Mouse (Mus musculus) heart, adult 8-10 months (tissue): ENCODE results near the gene Ccdc86. TPM values are rescaled to one million over a fixed set of nuclear protein-coding genes. Genes with fewer than 3 reads are reported as not detected.

Experiments used
- DNase-seq: peaks from one replicate; pipeline ENCODE4 v3.0.0; 2022; ENCODE audit warnings: low spot score
- total RNA-seq, 4 experiments: library from RNA; stranded (reverse); gene quantifications; 2 replicates each; pipeline ENCODE4 v1.2.4; 2022

Gene Ccdc86
- total RNA-seq, 4 experiments from 2014 or later = 5.6 to 7.3 (median 6.4) TPM

DNA sequence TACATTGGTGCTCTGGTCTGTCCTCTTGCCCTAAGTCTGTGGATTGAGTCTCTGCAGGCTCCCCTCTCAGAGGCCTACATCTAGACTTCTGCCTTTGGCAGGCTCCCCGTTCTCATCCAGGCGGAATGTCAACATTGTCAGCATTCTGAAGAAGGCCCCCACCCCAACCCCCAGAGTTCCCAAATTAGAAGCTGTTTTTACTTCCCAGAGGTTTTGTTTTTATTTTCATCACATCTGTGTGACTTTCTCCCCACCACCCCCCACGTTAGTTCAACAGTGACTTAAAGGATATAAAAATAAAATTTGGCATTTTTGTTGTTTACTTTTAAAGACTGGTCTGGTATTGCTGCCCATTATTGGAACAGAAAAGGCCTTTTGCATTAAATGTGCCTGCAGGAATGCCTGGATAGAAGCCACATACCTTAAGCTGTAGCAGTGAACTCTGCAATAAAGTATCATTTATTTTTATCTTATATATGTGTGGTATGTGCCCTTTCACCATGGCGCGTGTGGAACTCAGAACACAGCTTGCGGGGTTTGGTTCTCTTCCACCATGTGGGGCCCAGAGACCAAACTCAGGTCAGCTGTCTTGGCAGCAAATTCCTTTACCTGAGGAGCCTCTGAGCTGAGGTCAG, 39.9 kb downstream of the Ccdc86 start:
- no peak for DNase-seq

DNA sequence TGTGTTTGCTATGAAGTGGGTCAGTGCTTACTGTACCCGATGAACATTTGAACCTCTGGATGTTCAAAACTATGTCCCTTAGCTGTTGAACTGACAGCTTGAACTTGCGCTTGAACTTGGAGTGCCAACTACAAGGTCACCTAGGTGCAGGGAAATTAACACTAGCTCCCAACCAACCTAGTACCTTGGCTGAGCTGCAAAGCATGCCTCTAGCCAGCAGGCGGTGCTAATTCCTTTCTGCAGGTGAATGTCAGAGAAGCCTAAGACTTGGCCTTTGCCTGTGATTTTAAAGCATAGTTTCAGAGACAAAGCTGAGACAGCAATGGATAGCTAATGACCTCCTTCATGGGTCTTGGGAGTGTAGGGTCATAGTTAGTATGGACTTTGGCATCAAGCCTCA, 41.2 kb downstream of the Ccdc86 start:
- no peak for DNase-seq

DNA sequence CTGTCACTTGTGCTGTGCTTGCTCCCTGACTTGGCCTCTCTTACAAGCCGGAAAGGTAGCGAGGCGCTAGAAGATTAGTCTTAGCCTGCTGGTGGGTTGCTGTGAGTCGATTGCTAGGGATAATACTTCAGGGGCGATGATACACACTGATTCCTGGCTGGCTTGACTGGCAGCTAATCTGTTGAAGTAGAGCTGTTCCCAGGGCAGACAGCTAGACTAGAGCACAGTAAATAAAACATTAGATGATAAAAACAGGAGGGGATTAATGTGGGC, 43.4 kb downstream of the Ccdc86 start:
- no peak for DNase-seq

DNA sequence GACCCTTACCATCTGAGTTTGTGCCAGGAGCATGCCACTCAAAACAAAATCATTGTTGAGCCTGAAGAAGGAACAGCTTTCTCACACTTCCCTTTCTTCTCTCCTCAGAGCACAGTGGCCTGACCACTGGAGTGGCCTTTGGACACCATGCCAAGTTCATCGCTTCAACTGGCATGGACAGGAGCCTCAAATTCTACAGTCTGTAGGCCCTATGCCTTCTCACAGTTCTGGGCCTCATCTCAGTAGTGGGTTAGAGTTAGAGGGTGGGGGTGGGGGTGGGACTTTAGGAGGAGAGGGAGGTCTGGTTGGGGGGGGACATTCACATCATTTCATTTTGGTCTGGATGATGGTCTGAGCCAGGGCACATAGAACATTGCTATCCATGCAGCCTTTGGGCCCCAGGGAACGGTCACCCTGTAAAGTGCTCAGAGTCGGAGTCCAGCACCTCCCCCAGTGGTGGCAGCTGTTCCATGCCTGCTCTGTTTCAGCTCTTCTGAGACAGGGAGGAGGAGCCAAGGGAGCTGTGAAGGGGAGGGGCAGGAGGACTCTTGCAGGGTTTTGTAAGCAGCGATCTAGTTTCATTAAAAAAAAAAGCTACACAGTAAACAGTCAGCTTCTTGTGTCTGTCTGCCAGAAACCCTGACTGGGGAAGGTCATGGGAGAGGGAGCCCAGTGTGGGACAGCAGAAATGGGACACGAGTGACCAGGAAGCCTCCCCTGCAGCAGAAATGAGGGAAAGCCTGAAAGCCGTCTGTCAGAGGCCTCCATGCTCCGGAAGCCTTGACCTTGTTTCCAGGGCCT, 43.9 kb downstream of the Ccdc86 start:
- peak; percentile 76 for DNase-seq

DNA sequence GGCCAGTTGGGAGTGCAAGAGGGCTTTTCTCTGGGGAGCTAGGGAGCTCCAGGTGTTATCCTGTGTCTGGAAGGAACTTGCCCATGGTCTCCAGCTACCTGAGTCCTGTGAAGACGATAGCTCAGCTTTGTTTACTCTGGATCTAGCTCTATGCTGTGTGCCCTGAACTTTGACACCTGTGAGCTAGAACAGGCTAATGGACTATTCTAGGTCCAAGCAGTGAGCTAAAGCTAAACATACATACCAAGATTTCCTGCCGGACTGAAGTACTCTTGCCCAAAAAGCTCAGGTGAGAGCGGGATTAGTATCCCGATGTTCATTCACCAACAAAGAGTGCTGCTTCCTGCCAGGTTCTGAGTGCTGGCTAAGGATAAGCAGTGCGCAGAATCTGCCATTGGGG, 44.6 kb downstream of the Ccdc86 start:
- no peak for DNase-seq

DNA sequence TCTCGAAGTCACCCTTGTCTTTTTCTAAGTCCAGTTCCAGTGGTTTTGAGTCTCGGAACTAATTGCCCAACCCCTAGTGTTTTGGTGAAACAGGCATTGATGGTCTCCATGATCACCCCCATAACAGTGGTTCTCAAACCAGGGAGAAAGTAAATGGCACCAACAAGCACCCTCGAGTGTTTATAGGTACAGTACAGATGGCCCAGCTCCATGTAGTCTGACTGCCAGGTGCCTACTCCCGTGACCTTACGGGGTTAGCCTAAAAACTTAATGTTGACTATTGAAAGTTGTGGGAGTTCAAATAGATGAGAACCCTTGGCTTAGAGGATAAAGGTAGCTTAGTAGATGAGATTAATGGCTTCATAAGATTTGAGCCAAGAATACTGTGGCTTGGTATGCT, 48.0 kb downstream of the Ccdc86 start:
- DNase-seq = no peak

DNA sequence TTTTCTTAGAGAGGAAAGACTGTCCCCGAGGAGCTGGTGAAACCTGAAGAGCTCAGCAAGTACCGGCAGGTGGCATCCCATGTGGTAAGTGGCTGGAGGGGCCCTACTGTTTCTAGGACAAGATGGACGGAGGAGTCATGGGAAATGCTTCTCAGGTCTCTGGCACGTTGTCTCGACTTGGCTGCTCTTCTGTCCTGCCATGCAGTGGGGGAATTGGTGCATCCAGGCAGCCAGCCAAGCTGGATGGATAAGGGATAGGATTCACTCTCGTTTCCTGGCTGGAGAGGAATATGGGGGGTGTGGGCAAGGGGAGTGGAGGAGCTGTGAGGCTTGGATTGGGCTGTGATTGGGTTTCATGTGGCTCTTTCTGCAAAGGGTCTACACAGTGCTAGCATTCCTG, 48.8 kb downstream of the Ccdc86 start:
- DNase-seq = peak; percentile 50

DNA sequence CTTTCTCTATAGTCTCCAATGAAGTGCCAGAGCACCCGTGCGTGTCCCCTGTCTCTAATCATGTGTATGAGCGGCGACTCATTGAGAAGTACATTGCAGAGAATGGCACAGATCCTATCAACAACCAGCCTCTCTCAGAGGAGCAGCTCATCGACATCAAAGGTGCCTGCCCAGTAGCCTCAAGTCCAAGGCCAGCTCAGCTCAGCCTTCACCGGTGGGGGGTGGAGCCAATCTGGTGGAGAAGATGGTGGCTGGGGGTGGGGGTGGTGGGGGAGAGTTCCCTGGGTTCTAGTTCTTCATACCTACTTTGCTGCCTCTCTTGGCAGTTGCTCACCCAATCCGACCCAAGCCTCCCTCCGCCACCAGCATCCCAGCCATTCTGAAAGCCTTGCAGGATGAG, 51.6 kb downstream of the Ccdc86 start:
- no peak for DNase-seq

DNA sequence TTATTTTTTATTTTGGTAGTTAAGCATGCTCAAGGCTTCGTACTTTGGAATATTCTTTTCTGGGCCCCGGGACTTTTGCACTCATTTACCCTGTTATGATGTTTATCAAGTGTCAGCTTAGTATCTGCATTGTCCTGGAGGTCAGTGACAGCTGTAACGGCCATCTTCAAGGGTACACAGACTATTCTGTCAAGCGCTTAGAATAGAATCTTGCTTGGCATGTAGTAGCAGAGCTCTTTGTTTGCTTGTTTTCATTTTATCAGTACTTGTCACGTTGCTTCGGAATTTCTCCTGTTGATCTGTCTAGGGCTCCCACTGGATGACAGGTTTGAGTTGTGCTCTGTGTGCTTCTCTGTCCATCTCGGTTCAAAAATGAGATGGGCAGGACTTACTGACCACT, 52.2 kb downstream of the Ccdc86 start:
- DNase-seq = no peak

DNA sequence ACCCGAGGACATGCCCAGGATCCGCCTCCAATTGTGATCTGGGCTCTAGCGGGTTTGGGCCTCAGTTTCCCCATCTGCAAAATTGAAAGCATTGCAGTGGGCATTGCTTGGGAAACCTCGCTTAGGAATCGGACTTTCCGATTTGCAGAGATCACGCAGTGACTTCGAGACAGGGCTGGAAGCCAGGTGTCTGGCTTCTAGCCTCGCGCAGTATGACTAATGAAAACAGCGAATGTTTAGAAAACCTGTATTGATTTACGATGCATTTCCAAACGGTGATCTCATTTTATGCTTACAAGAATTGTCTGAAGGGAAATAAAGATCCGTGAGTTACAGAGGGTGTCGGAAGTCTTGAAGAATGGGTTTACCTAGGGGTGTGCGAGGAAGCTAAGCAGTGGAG, 53.4 kb downstream of the Ccdc86 start:
- no peak for DNase-seq

DNA sequence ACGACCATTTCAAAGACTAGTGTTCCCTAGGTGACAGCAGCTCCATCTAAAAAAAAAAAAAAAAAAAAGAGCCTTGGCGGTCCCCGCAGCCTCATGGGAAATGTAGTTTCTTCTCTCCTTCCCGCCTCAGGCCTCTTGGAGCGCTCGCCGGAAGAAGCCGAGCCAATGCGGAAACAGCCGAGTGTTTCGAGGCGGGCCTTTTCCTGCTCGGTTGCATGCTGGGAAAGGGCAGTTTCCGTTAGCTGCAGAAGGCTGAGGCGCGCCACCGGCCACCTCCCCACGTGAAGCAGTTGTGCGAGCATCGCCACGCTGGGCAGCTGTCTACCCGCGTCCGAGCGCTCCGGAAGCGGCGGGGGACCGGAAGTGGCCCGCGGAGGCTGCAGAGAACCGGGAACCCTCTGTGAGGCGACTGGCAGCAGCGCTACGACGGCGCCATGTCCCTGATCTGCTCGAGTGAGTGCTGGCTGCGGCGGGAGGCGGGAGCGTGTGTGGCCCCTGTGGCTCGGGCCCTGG, 54.0 kb downstream of the Ccdc86 start, which contains the start of gene Prpf19:
Gene Prpf19 (plus strand): TSS at position 216 of the 513 bp plus-strand sequence.
- DNase-seq = peak; percentile 97

DNA sequence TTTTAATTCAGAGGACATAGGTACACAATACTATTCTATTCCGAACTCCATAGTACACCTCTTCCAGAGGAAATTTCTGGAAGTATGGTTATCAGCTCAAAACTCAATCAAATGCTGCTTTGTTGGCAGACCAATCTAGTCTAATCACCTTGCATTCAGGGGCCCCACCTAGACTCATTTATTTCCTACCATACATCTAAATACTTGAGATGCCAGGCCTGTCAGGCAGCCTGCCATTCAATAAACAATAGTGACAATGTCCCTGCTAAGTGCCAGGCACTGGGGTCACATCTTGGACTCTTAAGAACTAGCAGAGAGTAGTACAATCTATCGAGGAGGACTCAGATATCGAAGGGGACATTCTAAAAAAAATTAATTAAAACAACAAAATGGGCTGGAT, 56.9 kb downstream of the Ccdc86 start:
- no peak for DNase-seq

Other genes with a start within 250 kb of the Ccdc86 start
- gene Cd5, start 210.3 kb downstream of the Ccdc86 start, total RNA-seq = under 1 TPM; 0.16 to 0.26 (median 0.21) TPM
- gene Cd6, start 119.2 kb downstream of the Ccdc86 start, total RNA-seq = under 1 TPM in 1 of 4 experiments, not detected in 3; 0.37 TPM
- gene Slc15a3, start 109.5 kb downstream of the Ccdc86 start, total RNA-seq = 1 to 10 TPM; 1.7 to 2.7 (median 2.1) TPM
- gene Tmem132a, start 79.3 kb downstream of the Ccdc86 start, total RNA-seq = 10 to 100 TPM in 3 of 4 experiments, 1 to 10 TPM in 1; 9.2 to 11.3 (median 10.9) TPM
- gene Tmem109, start 67.3 kb downstream of the Ccdc86 start, total RNA-seq = 100 to 1,000 TPM; 103 to 117 (median 104) TPM
- gene Prpf19, start 54.0 kb downstream of the Ccdc86 start, total RNA-seq = 100 to 1,000 TPM; 259 to 280 (median 264) TPM
- not detected for gene Zp1, start 28.6 kb downstream of the Ccdc86 start, total RNA-seq
- under 1 TPM in 1 of 4 experiments, not detected in 3; 0.19 TPM for gene Ptgdr2, start 12.1 kb downstream of the Ccdc86 start, total RNA-seq
- not detected for gene Ms4a10, start 25.4 kb upstream of the Ccdc86 start, total RNA-seq
- not detected for gene Ms4a15, start 44.0 kb upstream of the Ccdc86 start, total RNA-seq
- gene Ms4a18, start 68.8 kb upstream of the Ccdc86 start, total RNA-seq = not detected
- gene Ms4a8a, start 131.8 kb upstream of the Ccdc86 start, total RNA-seq = 1 to 10 TPM in 3 of 4 experiments, under 1 TPM in 1; 0.82 to 4.2 (median 1.4) TPM
- not detected for gene 1700017D01Rik, start 181.6 kb upstream of the Ccdc86 start, total RNA-seq
- gene 1700025F22Rik, start 216.1 kb upstream of the Ccdc86 start, total RNA-seq = not detected
- not detected for gene Ms4a13, start 247.5 kb upstream of the Ccdc86 start, total RNA-seq